Mouse (Mus musculus) heart, adult 2 months (tissue): Measurements from ENCODE around the gene Adamts13.

Experiments used
- CTCF ChIP-seq: fragments of 200-600 bp; IDR thresholded peaks from 2 replicates; pipeline ENCODE4 v1.8.1; 2022; ENCODE audit warnings: antibody characterized with exemption, mild to moderate bottlenecking, moderate library complexity
- POLR2A ChIP-seq: fragments of 200-500 bp; IDR thresholded peaks from 2 replicates; pipeline ENCODE4 v1.6.1; 2011; ENCODE audit warnings: mild to moderate bottlenecking, low read depth, low read length, control low read depth; ENCODE audit not compliant: insufficient read depth

GRCm38 (mm10) chr2:27024136-27024535 lies 50.9 kb downstream of the Adamts13 start:
- TF ChIP-seq CTCF (no peak), POLR2A (no peak)
